Mouse (Mus musculus) E14TG2a.4 (cell line): ENCODE data around the gene Elavl4.

Source experiments
- CTCF ChIP-seq: conservative IDR thresholded peaks from 2 replicates; pipeline ENCODE4 v1.5.1; 2014; ENCODE audit warnings: low read length
- NANOG ChIP-seq: IDR thresholded peaks from 2 replicates; pipeline ENCODE4 v1.6.1; 2014; ENCODE audit warnings: borderline replicate concordance, low read length, mixed read lengths
- POU5F1 ChIP-seq: IDR thresholded peaks from 2 replicates; pipeline ENCODE4 v1.6.1; 2014; ENCODE audit warnings: low read length, borderline replicate concordance

- no peak for TF ChIP-seq CTCF
- no peak for TF ChIP-seq NANOG
- TF ChIP-seq POU5F1 = no peak
Observed at GRCm38 (mm10) chr4:110264345-110264943, 87.3 kb downstream of the Elavl4 start.
